Mouse (Mus musculus) central nervous system, embryonic 18 days (tissue): ENCODE data around the gene Emilin1. TPM values are rescaled to one million over a fixed set of nuclear protein-coding genes. Genes with fewer than 3 reads are reported as not detected.

ENCODE experiments used
- polyA plus RNA-seq: library from polyadenylated mRNA; depleted of rRNA; stranded (reverse); fragments of >200 nt; gene quantifications from 2 replicates; pipeline ENCODE4 v1.2.3, GENCODE M21; 2012; rRNA removed

The Emilin1 gene
- polyA plus RNA-seq, result 8.0 and 17.2 TPM in 2 replicates

GRCm38 (mm10) chr5:30913060-30913841, at the start of gene Emilin1:
TSS of gene Emilin1 (plus strand) at chr5:30913402.

GRCm38 (mm10) chr5:30867712-30868111, 45.5 kb upstream of the Emilin1 start, which contains the start of gene Tmem214:
TSS of gene Tmem214 (plus strand) at chr5:30868012.

GRCm38 (mm10) chr5:30888337-30889087, 24.7 kb upstream of the Emilin1 start, which contains the start of gene Agbl5:
TSS of gene Agbl5 (plus strand) at chr5:30888694.

GRCm38 (mm10) chr5:30907413-30908059, 5.7 kb upstream of the Emilin1 start, which contains the start of gene Ost4:
TSS of gene Ost4 (minus strand) at chr5:30907788.

GRCm38 (mm10) chr5:30921256-30922033, 8.2 kb downstream of the Emilin1 start, which contains the start of gene Khk:
TSS of gene Khk (plus strand) at chr5:30921431.

GRCm38 (mm10) chr5:30944956-30945781, 32.0 kb downstream of the Emilin1 start, which contains the start of gene Cgref1:
TSS of gene Cgref1 (minus strand) at chr5:30945591.

GRCm38 (mm10) chr5:30959966-30960501, 46.8 kb downstream of the Emilin1 start, which contains the start of gene Preb:
TSS of gene Preb (minus strand) at chr5:30960361.

GRCm38 (mm10) chr5:30968416-30968815, 55.2 kb downstream of the Emilin1 start, which contains the start of gene Tcf23:
TSS of gene Tcf23 (plus strand) at chr5:30968662.

Other genes starting within 250 kb of the Emilin1 start
- gene Cenpa, start 246.6 kb upstream of the Emilin1 start, polyA plus RNA-seq, result 28.2 and 31.9 TPM in 2 replicates
- 388 and 454 TPM in 2 replicates for gene Dpysl5, start 201.8 kb upstream of the Emilin1 start, polyA plus RNA-seq
- gene Mapre3, start 98.8 kb upstream of the Emilin1 start, polyA plus RNA-seq, result 186 TPM in 2 replicates
- 70.2 and 73.8 TPM in 2 replicates for gene Tmem214, start 45.4 kb upstream of the Emilin1 start, polyA plus RNA-seq
- gene Agbl5, start 24.7 kb upstream of the Emilin1 start, polyA plus RNA-seq, result 49.5 and 56.4 TPM in 2 replicates
- 211 and 228 TPM in 2 replicates for gene Ost4, start 5.6 kb upstream of the Emilin1 start, polyA plus RNA-seq
- 9.1 and 11.0 TPM in 2 replicates for gene Khk, start 8.0 kb downstream of the Emilin1 start, polyA plus RNA-seq
- 59.3 and 70.9 TPM in 2 replicates for gene Cgref1, start 32.2 kb downstream of the Emilin1 start, polyA plus RNA-seq
- 156 and 160 TPM in 2 replicates for gene Preb, start 47.0 kb downstream of the Emilin1 start, polyA plus RNA-seq
- gene Tcf23, start 55.3 kb downstream of the Emilin1 start, polyA plus RNA-seq, result 0.01 TPM in 1 of 2 replicates, not detected in the other
- 162 and 172 TPM in 2 replicates for gene Atraid, start 134.9 kb downstream of the Emilin1 start, polyA plus RNA-seq
- gene Slc5a6, start 135.5 kb downstream of the Emilin1 start, polyA plus RNA-seq, result 41.9 and 44.0 TPM in 2 replicates
- gene Cad, start 141.4 kb downstream of the Emilin1 start, polyA plus RNA-seq, result 23.0 and 24.6 TPM in 2 replicates
- not detected in 2 replicates for gene Dnajc5g, start 192.9 kb downstream of the Emilin1 start, polyA plus RNA-seq
- gene Slc30a3, start 194.8 kb downstream of the Emilin1 start, polyA plus RNA-seq, result 10.6 and 13.6 TPM in 2 replicates
- 1.2 TPM in 1 of 2 replicates, not detected in the other for gene Trim54, start 203.3 kb downstream of the Emilin1 start, polyA plus RNA-seq
- gene Ucn, start 225.4 kb downstream of the Emilin1 start, polyA plus RNA-seq, result 0.19 and 0.21 TPM in 2 replicates
- gene Mpv17, start 240.8 kb downstream of the Emilin1 start, polyA plus RNA-seq, result 59.2 and 63.1 TPM in 2 replicates